Mouse (Mus musculus) left cerebral cortex, postnatal 25 days (tissue): ENCODE results near the gene Icam2. TPM values are rescaled to one million over a fixed set of nuclear protein-coding genes. Genes with fewer than 3 reads are reported as not detected.
A peak's percentile ranks its signal among the peaks of the same experiment; 100 is the strongest.
"Not testable (repeated sequence)": the region's sequence is repeated elsewhere in the genome, so short reads cannot be mapped to it uniquely, and the experiment has no call there.

Source experiments
- DNase-seq, 2 experiments: peaks; one replicate each; pipeline ENCODE4 v3.0.0; 2022; ENCODE audit warnings: low spot score in 2 of 2, mixed read lengths in 1 of 2
- intact Hi-C: fragments of 180-260 bp; cut with DNase I; formaldehyde crosslinking; loops from one replicate; pipeline ENCODE4 v1.15.1; 2025
- total RNA-seq, 2 experiments: library from RNA; stranded (reverse); gene quantifications; 2 replicates each; pipeline ENCODE4 v1.2.3; 2021

The Icam2 gene
- total RNA-seq, 2 experiments from 2014 or later, result 2.6 to 3.7 TPM

DNA sequence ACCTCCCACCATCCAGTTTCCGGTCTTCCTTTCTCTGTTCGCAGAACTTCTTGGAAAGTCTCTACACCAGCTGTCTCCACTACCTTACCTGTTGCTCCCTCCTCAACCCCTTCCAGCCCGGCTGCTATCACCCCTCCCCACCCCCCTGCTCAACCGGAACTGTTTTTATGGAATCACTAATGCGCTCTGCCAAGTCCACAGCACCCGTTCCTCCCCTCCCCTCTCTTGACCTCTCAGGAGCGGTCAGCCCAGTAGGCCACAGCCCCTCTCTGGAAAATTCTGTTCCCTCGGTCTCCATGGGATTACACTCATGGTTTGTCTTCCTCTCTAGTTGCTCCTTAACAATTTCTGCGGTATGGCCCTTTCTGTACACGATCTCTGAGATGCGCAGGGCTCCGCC is 34.7 kb downstream of the Icam2 start, which contains the start of gene Scn4a:
TSS of gene Scn4a (minus strand) at position 101 of the 400 bp plus-strand sequence.
- intact Hi-C loops, result no loop called here
- DNase-seq, result no peak

DNA sequence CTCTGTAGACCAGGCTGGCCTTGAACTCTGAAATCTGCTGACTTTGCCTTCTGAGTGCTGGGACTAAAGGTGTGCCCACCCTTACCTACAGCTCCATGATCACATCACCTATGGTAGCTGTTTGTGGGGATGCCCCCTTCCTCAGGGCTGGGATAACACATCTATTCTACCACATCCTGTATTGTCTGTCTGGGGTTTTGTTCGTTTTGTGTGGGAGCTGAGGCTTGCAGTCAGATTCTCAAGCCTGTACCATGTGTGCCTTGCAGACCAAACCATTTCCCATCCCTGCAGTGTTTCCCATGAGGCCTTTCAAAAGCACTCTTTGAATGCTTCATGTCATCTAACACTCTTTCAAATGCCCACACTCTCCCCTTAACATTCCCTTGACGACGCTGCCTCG is 35.9 kb downstream of the Icam2 start:
- DNase-seq, result no peak
- intact Hi-C loops, result no loop called here

DNA sequence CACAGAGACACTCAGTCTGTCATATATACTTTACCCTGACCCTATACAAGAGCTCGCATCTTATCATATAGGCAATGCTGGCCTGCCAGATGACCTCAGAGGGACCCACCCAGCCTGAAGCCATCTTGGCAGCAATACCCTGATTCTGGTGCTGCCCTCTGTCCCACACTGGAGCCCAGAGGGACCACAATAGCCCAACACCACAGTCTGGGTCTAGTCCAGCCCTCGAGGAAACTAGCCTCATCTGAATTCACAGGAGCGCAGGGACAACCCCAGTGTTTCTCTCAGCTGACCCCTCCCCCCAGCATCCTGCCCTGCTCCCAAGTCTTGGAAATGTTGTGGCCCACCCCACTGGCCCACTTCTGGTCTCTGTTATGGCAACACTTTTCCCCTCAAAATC is 36.6 kb downstream of the Icam2 start:
- DNase-seq, result no peak
- intact Hi-C loops, result no loop called here

DNA sequence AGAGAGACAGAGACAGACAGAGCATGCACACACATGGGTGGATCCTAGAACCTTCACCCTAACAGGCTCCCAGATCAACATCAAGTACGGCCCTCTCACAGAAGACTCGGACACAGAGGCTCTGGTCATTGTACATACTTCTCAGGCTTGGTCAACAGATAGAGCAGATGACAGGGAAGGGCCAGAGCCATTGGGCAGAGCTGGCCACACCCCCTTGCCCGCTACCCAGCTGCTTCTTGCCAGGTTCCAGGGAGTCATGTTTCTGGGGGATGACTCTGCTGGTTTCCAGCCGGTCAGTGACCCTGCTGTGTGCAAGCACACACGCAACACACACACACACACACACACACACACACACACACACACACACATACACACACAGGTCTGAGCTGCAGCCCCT is 37.0 kb downstream of the Icam2 start:
- intact Hi-C loops, result no loop called here
- DNase-seq, result no peak

DNA sequence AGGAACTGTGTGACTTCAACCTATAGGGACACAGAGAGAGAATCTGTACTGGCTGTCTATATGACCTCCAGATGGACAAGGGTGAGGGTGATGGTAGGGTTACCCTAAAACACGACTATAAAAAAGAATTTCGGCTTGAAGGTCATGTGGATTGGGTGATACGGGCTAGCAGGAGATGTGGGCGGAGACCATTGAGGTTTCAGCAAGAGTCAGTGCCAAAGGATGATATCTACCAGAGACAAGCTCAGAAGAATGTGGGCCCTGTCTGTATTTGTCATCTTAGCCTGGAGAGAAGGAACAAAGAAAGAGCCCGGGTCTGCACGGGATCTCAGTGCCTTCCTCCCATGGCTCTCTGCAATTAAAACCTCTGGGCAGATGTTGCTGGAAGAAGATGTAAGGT is 38.1 kb downstream of the Icam2 start:
- intact Hi-C loops, result no loop called here
- no peak for DNase-seq

DNA sequence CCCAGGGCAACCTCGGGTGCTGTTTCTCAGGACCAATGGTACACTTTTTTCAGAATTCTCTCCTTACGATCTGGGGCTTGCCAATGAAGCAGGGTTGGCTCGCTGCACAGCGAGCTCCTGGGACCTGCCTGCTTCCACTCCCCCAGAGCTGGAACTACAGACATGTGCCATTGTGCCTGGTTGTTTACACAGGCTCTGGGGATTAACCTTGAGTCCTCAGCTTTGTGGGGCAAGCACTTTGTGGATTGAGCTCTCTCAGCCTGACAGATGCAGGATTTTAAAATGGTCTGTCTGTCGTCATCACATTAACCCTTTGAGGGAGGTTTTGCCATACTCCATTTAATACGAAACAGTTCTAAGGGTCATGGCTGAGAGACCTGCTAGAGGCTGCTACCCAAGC is 43.0 kb downstream of the Icam2 start:
- no peak for DNase-seq
- intact Hi-C loops, result no loop called here

DNA sequence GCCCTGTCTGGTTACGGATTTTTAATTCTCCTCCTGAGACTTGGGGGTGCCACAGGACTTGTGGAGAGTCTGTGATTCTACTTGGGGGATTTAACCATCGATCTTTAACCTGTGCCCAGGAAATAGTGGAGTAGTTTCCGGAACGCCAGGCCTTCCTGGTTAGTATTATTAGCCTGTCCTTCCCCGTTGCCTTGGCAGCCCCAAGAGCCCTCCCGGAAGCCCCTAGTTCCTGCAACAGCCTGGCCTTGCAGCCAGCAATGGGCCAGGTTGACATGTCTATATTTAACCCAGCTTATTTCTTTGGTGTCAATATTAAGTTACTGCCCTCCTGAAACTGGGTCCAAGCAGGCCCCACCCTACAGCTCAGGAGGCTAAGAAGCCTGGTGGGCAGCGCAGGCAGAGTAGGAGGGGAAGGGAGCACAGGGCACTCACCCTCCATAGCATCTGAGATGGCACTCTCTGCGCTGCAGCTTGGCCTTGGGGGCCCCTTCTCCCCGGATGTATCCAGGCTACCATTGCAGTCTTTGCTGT is 46.8 kb downstream of the Icam2 start:
- intact Hi-C loops, result no loop called here
- DNase-seq, result no peak

DNA sequence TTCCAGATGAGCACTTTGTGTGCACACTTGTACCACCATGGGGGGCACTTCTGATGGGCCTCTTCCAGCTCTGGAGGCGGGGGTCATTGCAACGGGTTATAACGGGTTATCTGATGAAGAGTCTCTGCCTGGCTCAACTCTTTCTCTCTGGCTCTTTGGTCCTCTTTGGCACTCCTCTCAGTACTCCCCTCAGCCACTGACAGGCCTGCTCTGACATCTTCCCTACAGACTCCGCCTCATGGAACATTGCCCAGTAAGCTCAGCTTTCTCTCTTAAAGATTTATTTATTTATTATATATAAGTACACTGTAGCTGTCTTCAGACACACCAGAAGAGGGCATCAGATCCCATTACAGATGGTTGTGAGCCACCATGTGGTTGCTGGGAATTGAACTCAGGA is 48.6 kb downstream of the Icam2 start:
- intact Hi-C loops, result not testable (repeated sequence)

DNA sequence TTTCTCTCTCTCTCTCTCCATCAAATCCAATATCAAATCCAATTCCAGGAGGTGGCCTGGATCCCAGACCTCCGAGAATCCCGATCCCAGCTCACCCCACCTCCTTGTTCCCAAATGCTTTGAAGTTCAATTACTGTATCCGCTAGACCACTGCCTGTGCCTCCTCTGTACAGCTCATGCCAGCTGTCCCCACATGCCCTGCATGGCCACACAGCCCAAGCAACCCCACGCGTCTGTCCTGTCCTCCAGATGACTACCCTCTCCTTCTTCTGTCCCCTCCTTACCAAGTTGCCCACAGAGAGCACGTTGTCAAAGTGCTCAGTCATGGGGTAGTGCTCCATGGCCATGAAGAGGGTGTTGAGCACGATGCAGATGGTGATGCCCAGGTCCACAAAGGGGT is 49.0 kb downstream of the Icam2 start:
- DNase-seq, result no peak

More for the DNA sequence above, 48.6 kb downstream of the Icam2 start:
- not testable (repeated sequence) for DNase-seq

DNA sequence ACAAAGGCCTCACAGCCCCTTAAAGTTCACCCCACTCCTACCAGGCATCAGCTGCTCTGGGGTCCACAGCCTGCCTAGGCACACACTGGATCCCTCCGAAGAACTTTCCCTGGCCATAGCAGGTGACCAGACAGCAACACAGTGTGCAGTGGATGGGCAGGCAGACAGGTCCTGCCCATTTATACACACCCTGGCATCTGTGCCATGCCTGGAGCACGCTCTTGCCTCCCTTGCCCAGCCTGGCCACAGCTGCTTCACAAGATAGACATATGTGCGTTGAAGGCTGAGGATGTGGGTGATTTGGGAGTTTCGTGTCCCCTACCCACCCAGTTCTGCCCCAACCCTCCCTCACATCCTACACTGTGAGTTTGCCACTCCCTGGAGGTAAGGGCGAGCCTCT is 49.8 kb downstream of the Icam2 start:
- DNase-seq, result no peak
- intact Hi-C loops, result no loop called here

More for the DNA sequence above, 49.0 kb downstream of the Icam2 start:
- intact Hi-C loops, result no loop called here

DNA sequence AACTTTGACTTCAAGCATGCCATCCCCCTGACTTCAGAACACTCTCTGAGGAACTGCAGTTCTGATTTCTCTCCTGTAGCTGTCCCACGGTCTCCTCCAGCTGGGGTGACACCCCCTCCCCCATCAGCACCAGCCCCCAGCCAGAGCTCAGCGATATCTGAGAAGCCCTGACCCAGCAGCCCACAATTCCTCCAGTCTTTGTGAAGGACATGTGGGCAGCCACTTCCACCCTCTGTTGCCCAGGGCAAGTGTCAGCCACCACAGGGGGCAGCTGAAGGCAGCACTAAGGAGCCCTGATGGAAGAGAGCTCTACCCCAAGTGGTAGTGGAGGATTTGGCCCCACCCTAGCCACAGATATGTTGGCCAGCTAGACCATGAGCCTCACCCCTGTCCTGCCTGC is 53.8 kb downstream of the Icam2 start:
- intact Hi-C loops, result no loop called here
- no peak for DNase-seq

DNA sequence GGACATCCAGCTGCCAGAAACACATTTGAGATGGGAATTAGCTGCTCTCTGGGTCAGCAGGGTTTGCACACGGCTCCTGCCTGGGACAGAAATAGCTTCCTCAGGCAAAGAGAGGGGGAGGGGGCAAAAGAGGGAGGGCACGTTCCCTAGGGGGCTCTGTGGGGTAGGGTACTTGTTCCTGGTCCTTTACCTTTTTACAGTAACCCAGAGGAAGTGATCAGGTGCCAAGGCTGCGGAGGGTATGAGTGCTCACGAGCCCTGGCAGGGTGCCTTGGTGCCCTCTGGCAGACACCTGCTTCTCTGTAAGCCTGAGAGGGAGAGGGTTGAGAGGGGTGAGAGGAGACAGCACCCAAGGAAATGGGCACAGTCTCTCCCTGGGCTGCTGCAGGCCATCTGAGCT is 55.4 kb downstream of the Icam2 start:
- no peak for DNase-seq
- intact Hi-C loops, result no loop called here

DNA sequence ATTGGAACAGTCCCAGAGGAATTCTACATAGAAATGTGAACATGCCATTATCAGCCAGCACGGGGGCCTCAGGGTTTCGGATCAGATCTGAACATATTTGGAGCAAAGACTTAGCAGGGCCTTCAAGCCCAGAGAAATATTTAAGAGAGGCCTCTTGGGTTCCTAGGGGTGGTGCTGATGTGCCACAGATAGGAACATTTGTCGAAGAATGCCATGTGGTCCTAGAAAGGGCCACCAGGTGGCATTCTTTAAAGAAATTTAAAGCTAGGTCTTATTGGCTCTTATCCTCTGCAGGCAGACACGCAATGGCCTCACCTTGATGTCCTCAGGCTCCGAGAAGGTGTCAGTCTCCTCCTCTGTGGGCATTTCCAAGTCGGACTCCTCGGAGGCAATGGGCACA is 58.2 kb downstream of the Icam2 start:
- intact Hi-C loops, result loop anchor here (2.0 kb wide), 1 partner anchor 37 kb away; no protein-coding TSS in a partner anchor
- DNase-seq, result peak; percentile 33 to 41

DNA sequence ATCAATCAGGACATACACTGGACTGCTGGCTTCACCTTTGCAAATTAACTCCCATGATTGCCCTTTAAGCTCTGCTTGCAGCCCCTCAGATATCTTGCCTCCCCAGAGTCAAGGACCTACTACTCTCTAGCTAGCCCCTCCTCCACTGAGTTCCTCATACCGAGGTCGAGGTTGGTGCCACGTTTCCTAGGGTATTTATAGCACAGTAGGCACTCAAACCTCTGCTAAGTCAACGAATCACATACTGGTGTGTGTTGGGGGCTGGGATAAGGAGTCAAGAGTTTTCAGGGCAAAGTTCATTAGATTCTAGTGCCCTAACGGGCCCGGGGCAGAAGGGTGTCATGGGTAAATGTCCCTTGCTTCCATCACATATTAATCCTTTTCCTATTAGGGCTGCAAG is 58.7 kb downstream of the Icam2 start:
- no peak for DNase-seq
- intact Hi-C loops, result loop anchor here (2.0 kb wide), 1 partner anchor 38 kb away; no protein-coding TSS in a partner anchor

DNA sequence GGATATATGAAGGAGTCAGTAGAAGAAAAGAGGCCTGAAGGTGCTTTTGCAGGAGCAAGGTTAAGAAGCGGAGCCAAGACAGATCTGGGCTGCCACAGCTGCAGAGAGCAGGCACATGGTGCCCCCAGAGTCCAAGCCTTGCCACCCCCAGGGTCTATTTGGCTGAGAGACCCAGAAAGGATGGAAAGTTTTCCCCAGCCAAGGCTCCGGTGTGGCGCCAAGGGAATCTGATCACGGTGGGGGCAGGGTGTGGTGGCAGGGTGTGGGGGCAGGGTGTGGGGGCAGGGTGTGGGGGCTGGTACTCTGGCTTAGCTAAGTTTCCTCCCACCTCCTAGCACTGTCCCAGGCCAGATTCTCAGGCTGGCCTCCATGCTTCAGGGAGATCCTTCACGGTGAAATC is 59.4 kb downstream of the Icam2 start:
- no peak for DNase-seq
- intact Hi-C loops, result loop anchor here (2.0 kb wide), 1 partner anchor 38 kb away; no protein-coding TSS in a partner anchor

Other genes starting within 250 kb of the Icam2 start
- not detected for gene Gm10840, start 227.2 kb downstream of the Icam2 start, total RNA-seq
- gene Limd2, start 227.2 kb downstream of the Icam2 start, total RNA-seq, result 100 to 1,000 TPM; 101 to 103 TPM
- 10 to 100 TPM; 24.8 to 25.5 TPM for gene Strada, start 185.9 kb downstream of the Icam2 start, total RNA-seq
- gene Ccdc47, start 171.7 kb downstream of the Icam2 start, total RNA-seq, result 10 to 100 TPM; 79.9 to 83.7 TPM
- gene Ddx42, start 171.1 kb downstream of the Icam2 start, total RNA-seq, result 10 to 100 TPM; 64.1 to 68.2 TPM
- gene Ftsj3, start 132.0 kb downstream of the Icam2 start, total RNA-seq, result 10 to 100 TPM; 28.6 to 29.3 TPM
- 100 to 1,000 TPM; 177 to 191 TPM for gene Psmc5, start 131.9 kb downstream of the Icam2 start, total RNA-seq
- 10 to 100 TPM; 13.2 to 15.8 TPM for gene Smarcd2, start 115.1 kb downstream of the Icam2 start, total RNA-seq
- gene Tcam1, start 111.4 kb downstream of the Icam2 start, total RNA-seq, result under 1 TPM; 0.18 to 0.34 TPM
- not detected for gene Gh, start 86.2 kb downstream of the Icam2 start, total RNA-seq
- gene Cd79b, start 73.3 kb downstream of the Icam2 start, total RNA-seq, result under 1 TPM in 1 of 2 experiments, not detected in 1; 0.32 TPM
- not detected for gene Scn4a, start 34.8 kb downstream of the Icam2 start, total RNA-seq
- gene Prr29, start 22.6 kb downstream of the Icam2 start, total RNA-seq, result not detected
- gene Ern1, start 99.8 kb upstream of the Icam2 start, total RNA-seq, result 1 to 10 TPM; 8.4 to 9.8 TPM
- gene Tex2, start 225.3 kb upstream of the Icam2 start, total RNA-seq, result 100 to 1,000 TPM; 116 to 117 TPM